Mouse (Mus musculus) hindbrain, embryonic 16.5 days (tissue): ENCODE results near the gene Cdkl2. TPM values are rescaled to one million over a fixed set of nuclear protein-coding genes. Genes with fewer than 3 reads are reported as not detected.

Experiments used
- ATAC-seq: fragments of 200-750 bp; cut with Nextera tagmentation; 2 replicates; pipeline ENCODE4 v1.8.0; 2017; ENCODE audit warnings: moderate TSS enrichment, moderate library complexity
- H3K27ac ChIP-seq: fragments of 300-500 bp; sonication (generic); 2 replicates; pipeline ENCODE4 v1.5.1; 2014; ENCODE audit warnings: low read depth, mild to moderate bottlenecking, control low read depth, low read length, moderate library complexity
- H3K27me3 ChIP-seq: fragments of 300-500 bp; sonication (generic); replicated peaks from 2 replicates; pipeline ENCODE4 v1.6.1; 2014; ENCODE audit warnings: low read length; ENCODE audit not compliant: control insufficient read depth, insufficient read depth
- H3K36me3 ChIP-seq: fragments of 300-500 bp; sonication (generic); 2 replicates; pipeline ENCODE4 v1.6.1; 2014; ENCODE audit warnings: mild to moderate bottlenecking, low read length, moderate library complexity, mixed read lengths; ENCODE audit not compliant: control insufficient read depth, insufficient read depth
- H3K4me1 ChIP-seq: fragments of 300-500 bp; sonication (generic); 2 replicates; pipeline ENCODE4 v1.6.1; 2014; ENCODE audit warnings: low read depth, low read length; ENCODE audit not compliant: control insufficient read depth, insufficient read depth
- H3K4me2 ChIP-seq: fragments of 300-500 bp; sonication (generic); 2 replicates; pipeline ENCODE4 v1.6.1; 2014; ENCODE audit warnings: mild to moderate bottlenecking, low read length, control low read depth, moderate library complexity
- H3K4me3 ChIP-seq: fragments of 300-500 bp; sonication (generic); 2 replicates; pipeline ENCODE4 v1.5.1; 2014; ENCODE audit warnings: mild to moderate bottlenecking, low read length, control low read depth, moderate library complexity
- H3K9ac ChIP-seq: fragments of 300-500 bp; sonication (generic); 2 replicates; pipeline ENCODE4 v1.6.1; 2014; ENCODE audit warnings: low read depth, mild to moderate bottlenecking, control low read depth, low read length, moderate library complexity
- H3K9me3 ChIP-seq: fragments of 300-500 bp; sonication (generic); 2 replicates; pipeline ENCODE4 v1.6.1; 2014; ENCODE audit warnings: mild to moderate bottlenecking, low read length, moderate library complexity; ENCODE audit not compliant: control insufficient read depth
- WGBS: fragments of 180-500 bp; shearing (Covaris S2); extraction: QIAGEN DNeasy Blood & Tissue Kit; methylation state at CpG from one replicate; pipeline ENCODE4 v1.1.7; 2014; 5-methylcytosine and 5-hydroxymethylcytosine counted together
- polyA plus RNA-seq: library from polyadenylated mRNA; unstranded; fragments of >200 nt; fragmentation: Nextera tagmentation; extraction: Ambion mirVana; gene quantifications from 2 replicates; pipeline ENCODE4 v1.2.1, GENCODE M21; 2015

The Cdkl2 gene
- polyA plus RNA-seq, 1 experiment from 2014 or later = 24.9 TPM

- H3K36me3 ChIP-seq = no peaks in the 10 kb centered on the region
- 55% methylated on average over 2 of the region's 2 CpGs for WGBS
- no peak overlapping the region for H3K27ac ChIP-seq
- no peak overlapping the region for H3K9ac ChIP-seq
- H3K27me3 ChIP-seq = no peaks in the 10 kb centered on the region
- ATAC-seq = no peak
- no peak overlapping the region for H3K4me2 ChIP-seq
- no peaks in the 10 kb centered on the region for H3K9me3 ChIP-seq
- H3K4me3 ChIP-seq = no peak overlapping the region
- no peaks in the 10 kb centered on the region for H3K4me1 ChIP-seq
These were observed 33.9 kb downstream of the Cdkl2 start for GRCm38 (mm10) chr5:92009827-92010226.

- Histone ChIP-seq H3K9me3 (peaks cover 4% of the 10 kb centered on the region; the same call in 1 of the 2 replicates), H3K4me2 (no peak overlapping the region), H3K36me3 (no peaks in the 10 kb centered on the region), H3K4me3 (no peak overlapping the region), H3K27me3 (no peaks in the 10 kb centered on the region), H3K4me1 (no peaks in the 10 kb centered on the region), H3K9ac (no peak overlapping the region), H3K27ac (no peak overlapping the region)
- ATAC-seq = peak; percentile 79
- 71% methylated on average over 2 of the region's 2 CpGs for WGBS
These were observed 40.7 kb downstream of the Cdkl2 start for GRCm38 (mm10) chr5:92003011-92003410.

- WGBS = 85% methylated on average over 2 of the region's 2 CpGs
- no peak overlapping the region for H3K27ac ChIP-seq
- H3K4me1 ChIP-seq = no peaks in the 10 kb centered on the region
- H3K27me3 ChIP-seq = no peaks in the 10 kb centered on the region
- ATAC-seq = no peak
- H3K9ac ChIP-seq = no peak overlapping the region
- H3K4me3 ChIP-seq = no peak overlapping the region
- H3K9me3 ChIP-seq = peaks cover 4% of the 10 kb centered on the region; the same call in 1 of the 2 replicates
- no peaks in the 10 kb centered on the region for H3K36me3 ChIP-seq
- H3K4me2 ChIP-seq = no peak overlapping the region
These were observed 42.9 kb downstream of the Cdkl2 start for GRCm38 (mm10) chr5:92000770-92001169.

GRCm38 (mm10) chr5:91994546-91994945 is 49.1 kb downstream of the Cdkl2 start:
- Histone ChIP-seq H3K27me3 (no peaks in the 10 kb centered on the region), H3K36me3 (no peaks in the 10 kb centered on the region), H3K9ac (no peak overlapping the region), H3K4me2 (no peak overlapping the region), H3K4me3 (no peak overlapping the region), H3K4me1 (no peaks in the 10 kb centered on the region), H3K9me3 (peaks cover 4% of the 10 kb centered on the region; the same call in 1 of the 2 replicates), H3K27ac (no peak overlapping the region)
- WGBS = 72% methylated on average over 13 of the region's 13 CpGs
- ATAC-seq = no peak

GRCm38 (mm10) chr5:91993061-91993460 is 50.6 kb downstream of the Cdkl2 start:
- H3K27me3 ChIP-seq = no peaks in the 10 kb centered on the region
- WGBS = 85% methylated on average over 2 of the region's 2 CpGs
- H3K36me3 ChIP-seq = no peaks in the 10 kb centered on the region
- no peak overlapping the region for H3K4me2 ChIP-seq
- H3K27ac ChIP-seq = no peak overlapping the region
- H3K4me1 ChIP-seq = no peaks in the 10 kb centered on the region
- no peak for ATAC-seq
- H3K4me3 ChIP-seq = no peak overlapping the region
- no peak overlapping the region for H3K9ac ChIP-seq
- H3K9me3 ChIP-seq = no peaks in the 10 kb centered on the region

GRCm38 (mm10) chr5:91991191-91991937 is 52.3 kb downstream of the Cdkl2 start:
- no peak overlapping the region for H3K4me2 ChIP-seq
- H3K4me1 ChIP-seq = no peaks in the 10 kb centered on the region
- no peak overlapping the region for H3K9ac ChIP-seq
- no peak overlapping the region for H3K4me3 ChIP-seq
- H3K9me3 ChIP-seq = no peaks in the 10 kb centered on the region
- H3K36me3 ChIP-seq = no peaks in the 10 kb centered on the region
- no peak overlapping the region for H3K27ac ChIP-seq
- ATAC-seq = no peak
- no peaks in the 10 kb centered on the region for H3K27me3 ChIP-seq
- 90% methylated on average over 6 of the region's 6 CpGs for WGBS

GRCm38 (mm10) chr5:91989261-91989660 is 54.4 kb downstream of the Cdkl2 start:
- Histone ChIP-seq H3K27me3 (no peaks in the 10 kb centered on the region), H3K4me3 (no peak overlapping the region), H3K27ac (no peak overlapping the region), H3K4me1 (no peaks in the 10 kb centered on the region), H3K9me3 (no peaks in the 10 kb centered on the region), H3K36me3 (no peaks in the 10 kb centered on the region), H3K4me2 (no peak overlapping the region), H3K9ac (no peak overlapping the region)
- 69% methylated on average over 9 of the region's 9 CpGs for WGBS
- no peak; the same call in 1 of the 2 replicates for ATAC-seq

GRCm38 (mm10) chr5:91987799-91988198 is 55.9 kb downstream of the Cdkl2 start:
- 87% methylated on average over 2 of the region's 2 CpGs for WGBS
- H3K9ac ChIP-seq = no peak overlapping the region
- H3K4me3 ChIP-seq = no peak overlapping the region
- H3K36me3 ChIP-seq = no peaks in the 10 kb centered on the region
- ATAC-seq = peak; percentile 61
- no peak overlapping the region for H3K27ac ChIP-seq
- H3K4me1 ChIP-seq = no peaks in the 10 kb centered on the region
- H3K27me3 ChIP-seq = no peaks in the 10 kb centered on the region
- H3K4me2 ChIP-seq = no peak overlapping the region
- H3K9me3 ChIP-seq = no peaks in the 10 kb centered on the region

GRCm38 (mm10) chr5:91987236-91987635 is 56.4 kb downstream of the Cdkl2 start, which contains the start of gene Odaph:
Odaph (plus strand) TSS chr5:91987475.
- Histone ChIP-seq H3K36me3 (no peaks in the 10 kb centered on the region), H3K9ac (no peak within 1 kb of the TSS), H3K4me2 (no peak within 1 kb of the TSS), H3K27ac (no peak within 1 kb of the TSS), H3K4me3 (no peak within 1 kb of the TSS), H3K4me1 (no peaks in the 10 kb centered on the region), H3K27me3 (no peaks in the 10 kb centered on the region), H3K9me3 (no peaks in the 10 kb centered on the region)
- ATAC-seq = no peak
- whole genome bisulfite sequencing = 67% methylated on average over 4 of the region's 4 CpGs
